Comparison of ENCODE assay signal across 13 mouse cellular contexts in genomic region chr3:101219897-101220296, GRCm38 (mm10).
A peak's percentile ranks its signal among the peaks of the same experiment; 100 is the strongest.
DNase-seq lines count a peak whose midpoint lies in the region; ATAC-seq and TF ChIP-seq lines count a peak whose summit lies in the region.
"Had no signal": no experiment of that assay in that cellular context is flagged by ENCODE, and none has a peak within 500 bp of the region (broad histone marks: within the 10 kb centered on the region; RNA-seq: fewer than 3 reads in every experiment).

No protein-coding gene starts in this region.

- 94% methylated on average over 2 of the region's 2 CpGs for WGBS in liver, adult 2 months
- 80% methylated on average over 2 of the region's 2 CpGs for WGBS in liver, embryonic 12.5 days (ENCODE audit: insufficient replicate concordance)
- WGBS in thymus, adult 2 months, result 96% methylated on average over 2 of the region's 2 CpGs
- 98% methylated on average over 2 of the region's 2 CpGs for WGBS in stomach, postnatal 0 days

- H3K27me3 ChIP-seq in liver, adult 2 months (ENCODE audit: control insufficient read depth, insufficient read depth, low read length), result no peaks in the 10 kb centered on the region; the same call in 1 of the 2 replicates
- H3K27me3 ChIP-seq in liver, embryonic 12.5 days (replicated peaks), result no peaks in the 10 kb centered on the region
- no peaks in the 10 kb centered on the region for H3K27me3 ChIP-seq in thymus, adult 2 months (ENCODE audit: control insufficient read depth, insufficient read depth, low read length)
- H3K27me3 ChIP-seq in stomach, postnatal 0 days (ENCODE audit: control insufficient read depth, insufficient read depth, low read length), result no peaks in the 10 kb centered on the region
- H3K27me3 ChIP-seq: liver, embryonic 15.5 days; megakaryocyte, embryonic 14.5 days had no signal

- H3K4me3 ChIP-seq in liver, adult 2 months (ENCODE audit: insufficient read depth, low read depth, low read length), result no peak overlapping the region
- no peak overlapping the region for H3K4me3 ChIP-seq in liver, embryonic 12.5 days
- H3K4me3 ChIP-seq in thymus, adult 2 months (ENCODE audit: control insufficient read depth, insufficient read depth, low read length), result no peak overlapping the region
- H3K4me3 ChIP-seq in stomach, postnatal 0 days (ENCODE audit: low read depth, low read length), result no peak overlapping the region
- H3K4me3 ChIP-seq: liver, embryonic 15.5 days had no signal

- no peak for ATAC-seq in liver, embryonic 12.5 days
- no peak for ATAC-seq in stomach, postnatal 0 days (ENCODE audit: low FRiP score, low TSS enrichment)

- H3K4me1 ChIP-seq in liver, adult 2 months (ENCODE audit: control insufficient read depth, insufficient read depth, low read length), result no peaks in the 10 kb centered on the region
- H3K4me1 ChIP-seq in liver, embryonic 12.5 days, result no peaks in the 10 kb centered on the region
- 0 out of 2 replicates have a peak, but pooled peaks cover 2% of the 10 kb centered on the region for H3K4me1 ChIP-seq in thymus, adult 2 months (replicated peaks; ENCODE audit: control insufficient read depth, insufficient read depth, low read length)
- no peaks in the 10 kb centered on the region for H3K4me1 ChIP-seq in stomach, postnatal 0 days (replicated peaks; ENCODE audit: control insufficient read depth, insufficient read depth)
- H3K4me1 ChIP-seq: liver, embryonic 15.5 days; megakaryocyte, embryonic 14.5 days had no signal

- no peak for TF ChIP-seq POLR2A in liver, adult 2 months (IDR thresholded peaks at IDR 0.05; ENCODE audit: extremely low read depth, insufficient read depth, low read length)
- no peak for TF ChIP-seq POLR2A in thymus, adult 2 months (IDR thresholded peaks at IDR 0.05; ENCODE audit: control insufficient read depth, extremely low read depth, insufficient read depth, low read length, poor library complexity)

- no peak overlapping the region for H3K9ac ChIP-seq in liver, adult 2 months (ENCODE audit: low read depth, low read length)
- H3K9ac ChIP-seq in liver, embryonic 12.5 days, result no peak overlapping the region
- H3K9ac ChIP-seq in stomach, postnatal 0 days (ENCODE audit: low read length), result no peak overlapping the region
- H3K9ac ChIP-seq: hindbrain, embryonic 14.5 days; liver, embryonic 15.5 days had no signal

- no peak for TF ChIP-seq EP300 in stomach, postnatal 0 days (optimal IDR thresholded peaks at IDR 0.05)

- no peak for DNase-seq in liver, adult 2 months (ENCODE audit: extremely low read depth, low read depth, low spot score)
- peak; percentile 41 for DNase-seq in thymus, postnatal 25 days
- DNase-seq in thymus, adult 2 months, result no peak
- peak; percentile 55 for DNase-seq in R1 (ENCODE audit: low read depth, low spot score)
- DNase-seq in stomach, postnatal 0 days (ENCODE audit: low spot score), result no peak
- DNase-seq in heart, postnatal 4 days, result no peak
- DNase-seq: cerebellum, adult 2 months; embryo, embryonic 11 days; kidney, adult 9 months had no signal

- peaks cover 9% of the 10 kb centered on the region; the same call in 1 of the 2 replicates for H3K9me3 ChIP-seq in liver, embryonic 12.5 days (replicated peaks)
- no peaks in the 10 kb centered on the region for H3K9me3 ChIP-seq in stomach, postnatal 0 days (ENCODE audit: control insufficient read depth, low read length)

- no peak overlapping the region for H3K4me2 ChIP-seq in liver, embryonic 12.5 days
- no peak overlapping the region for H3K4me2 ChIP-seq in stomach, postnatal 0 days (replicated peaks; ENCODE audit: low read depth)
- H3K4me2 ChIP-seq: hindbrain, embryonic 14.5 days; liver, embryonic 15.5 days had no signal

- H3K36me3 ChIP-seq in liver, adult 2 months (ENCODE audit: control insufficient read depth, insufficient read depth, low read length), result no peaks in the 10 kb centered on the region
- H3K36me3 ChIP-seq in liver, embryonic 12.5 days, result no peaks in the 10 kb centered on the region
- H3K36me3 ChIP-seq in thymus, adult 2 months (ENCODE audit: control insufficient read depth, insufficient read depth, low read length), result no peaks in the 10 kb centered on the region
- H3K36me3 ChIP-seq in stomach, postnatal 0 days (ENCODE audit: control insufficient read depth, insufficient read depth, low read length), result no peaks in the 10 kb centered on the region
- H3K36me3 ChIP-seq: liver, embryonic 15.5 days had no signal

- H3K27ac ChIP-seq in liver, adult 2 months (replicated peaks; ENCODE audit: insufficient read depth, low read depth, low read length), result no peak overlapping the region
- H3K27ac ChIP-seq in liver, embryonic 12.5 days, result no peak overlapping the region
- no peak overlapping the region for H3K27ac ChIP-seq in thymus, adult 2 months (ENCODE audit: control insufficient read depth, insufficient read depth, low read length)
- no peak overlapping the region for H3K27ac ChIP-seq in stomach, postnatal 0 days (replicated peaks)
- H3K27ac ChIP-seq: hindbrain, embryonic 14.5 days; liver, embryonic 15.5 days had no signal

- H3K79me2 ChIP-seq in liver, adult 2 months (ENCODE audit: control insufficient read depth, insufficient read depth, low read length), result no peaks in the 10 kb centered on the region

- peak; percentile 24; the same call in 1 of the 2 replicates for TF ChIP-seq CTCF in liver, adult 2 months (IDR thresholded peaks at IDR 0.05; ENCODE audit: low read depth, low read length)
- no peak for TF ChIP-seq CTCF in thymus, adult 2 months (IDR thresholded peaks at IDR 0.05; ENCODE audit: borderline replicate concordance, control insufficient read depth, extremely low read depth, insufficient read depth, low read length, poor library complexity)
- TF ChIP-seq CTCF in stomach, postnatal 0 days (IDR thresholded peaks at IDR 0.05; ENCODE audit: low read depth), result peak; percentile 37

Comparison
In these comparisons a context has a peak if more than half of its experiments do, and no peak if none do; other contexts are left out.
1. DNase-seq: peak in thymus, postnatal 25 days (single experiment) and R1 (single experiment); none in liver, adult 2 months (single experiment), thymus, adult 2 months (single experiment), stomach, postnatal 0 days (single experiment) and heart, postnatal 4 days (single experiment).